Mouse (Mus musculus): Measurements from ENCODE around the gene Slc6a8. TPM values are rescaled to one million over a fixed set of nuclear protein-coding genes. Genes with fewer than 3 reads are reported as not detected.
A peak's percentile ranks its signal among the peaks of the same experiment; 100 is the strongest.

Gene Slc6a8
- polyA plus RNA-seq, 1 experiment from 2014 or later, result 6.9 TPM

GRCm38 (mm10) chrX:73653392-73653791, 19.6 kb upstream of the Slc6a8 start:
- 81% methylated on average over 6 of the region's 6 CpGs for WGBS
- DNase-seq (ENCODE audit: low spot score) (no peak), ATAC-seq (ENCODE audit: insufficient read depth, low FRiP score, low TSS enrichment) (no peak)
- H3K27me3 ChIP-seq (ENCODE audit: control insufficient read depth, insufficient read depth, low read length), result no peaks in the 10 kb centered on the region
- H3K36me3 ChIP-seq (ENCODE audit: control insufficient read depth, insufficient read depth, low read length), result no peaks in the 10 kb centered on the region
- no peak overlapping the region for H3K27ac ChIP-seq (ENCODE audit: low read depth, low read length)
- no peaks in the 10 kb centered on the region for H3K4me1 ChIP-seq (ENCODE audit: control insufficient read depth, insufficient read depth, low read length)
- H3K9me3 ChIP-seq (ENCODE audit: control insufficient read depth, low read length), result no peaks in the 10 kb centered on the region
- H3K4me2 ChIP-seq (ENCODE audit: low read depth), result no peak overlapping the region
- no peak overlapping the region for H3K9ac ChIP-seq (ENCODE audit: low read length)
- H3K4me3 ChIP-seq (ENCODE audit: low read depth, low read length), result no peak overlapping the region

GRCm38 (mm10) chrX:73654177-73654576, 18.8 kb upstream of the Slc6a8 start:
- H3K9me3 ChIP-seq (ENCODE audit: control insufficient read depth, low read length), result no peaks in the 10 kb centered on the region
- no peak overlapping the region for H3K9ac ChIP-seq (ENCODE audit: low read length)
- WGBS, result 15% methylated on average over 6 of the region's 6 CpGs
- no peaks in the 10 kb centered on the region for H3K36me3 ChIP-seq (ENCODE audit: control insufficient read depth, insufficient read depth, low read length)
- no peaks in the 10 kb centered on the region for H3K4me1 ChIP-seq (ENCODE audit: control insufficient read depth, insufficient read depth, low read length)
- DNase-seq (ENCODE audit: low spot score), result peak; percentile 74
- H3K4me2 ChIP-seq (ENCODE audit: low read depth), result no peak overlapping the region
- no peaks in the 10 kb centered on the region for H3K27me3 ChIP-seq (ENCODE audit: control insufficient read depth, insufficient read depth, low read length)
- H3K27ac ChIP-seq (ENCODE audit: low read depth, low read length), result no peak overlapping the region
- ATAC-seq (ENCODE audit: insufficient read depth, low FRiP score, low TSS enrichment), result no peak
- no peak overlapping the region for H3K4me3 ChIP-seq (ENCODE audit: low read depth, low read length)

- Histone ChIP-seq H3K4me1 (ENCODE audit: control insufficient read depth, insufficient read depth, low read length) (no peaks in the 10 kb centered on the region), H3K27me3 (ENCODE audit: control insufficient read depth, insufficient read depth, low read length) (no peaks in the 10 kb centered on the region), H3K4me2 (ENCODE audit: low read depth) (no peak overlapping the region), H3K9me3 (ENCODE audit: control insufficient read depth, low read length) (no peaks in the 10 kb centered on the region), H3K27ac (ENCODE audit: low read depth, low read length) (no peak overlapping the region), H3K36me3 (ENCODE audit: control insufficient read depth, insufficient read depth, low read length) (no peaks in the 10 kb centered on the region), H3K4me3 (ENCODE audit: low read depth, low read length) (no peak overlapping the region), H3K9ac (ENCODE audit: low read length) (no peak overlapping the region)
- 80% methylated on average over 3 of the region's 3 CpGs for WGBS
- ATAC-seq (ENCODE audit: insufficient read depth, low FRiP score, low TSS enrichment), result no peak
- no peak for DNase-seq (ENCODE audit: low spot score)
Observed at GRCm38 (mm10) chrX:73655529-73655928, 17.4 kb upstream of the Slc6a8 start.

- 49% methylated on average over 7 of the region's 7 CpGs for WGBS
- DNase-seq (ENCODE audit: low spot score) (no peak), ATAC-seq (ENCODE audit: insufficient read depth, low FRiP score, low TSS enrichment) (no peak)
- H3K4me3 ChIP-seq (ENCODE audit: low read depth, low read length), result no peak overlapping the region
- H3K4me2 ChIP-seq (ENCODE audit: low read depth), result no peak overlapping the region
- no peaks in the 10 kb centered on the region for H3K9me3 ChIP-seq (ENCODE audit: control insufficient read depth, low read length)
- no peaks in the 10 kb centered on the region for H3K36me3 ChIP-seq (ENCODE audit: control insufficient read depth, insufficient read depth, low read length)
- no peak overlapping the region for H3K27ac ChIP-seq (ENCODE audit: low read depth, low read length)
- no peaks in the 10 kb centered on the region for H3K4me1 ChIP-seq (ENCODE audit: control insufficient read depth, insufficient read depth, low read length)
- H3K9ac ChIP-seq (ENCODE audit: low read length), result no peak overlapping the region
- no peaks in the 10 kb centered on the region for H3K27me3 ChIP-seq (ENCODE audit: control insufficient read depth, insufficient read depth, low read length)
Observed at GRCm38 (mm10) chrX:73658391-73658790, 14.6 kb upstream of the Slc6a8 start.

DNA sequence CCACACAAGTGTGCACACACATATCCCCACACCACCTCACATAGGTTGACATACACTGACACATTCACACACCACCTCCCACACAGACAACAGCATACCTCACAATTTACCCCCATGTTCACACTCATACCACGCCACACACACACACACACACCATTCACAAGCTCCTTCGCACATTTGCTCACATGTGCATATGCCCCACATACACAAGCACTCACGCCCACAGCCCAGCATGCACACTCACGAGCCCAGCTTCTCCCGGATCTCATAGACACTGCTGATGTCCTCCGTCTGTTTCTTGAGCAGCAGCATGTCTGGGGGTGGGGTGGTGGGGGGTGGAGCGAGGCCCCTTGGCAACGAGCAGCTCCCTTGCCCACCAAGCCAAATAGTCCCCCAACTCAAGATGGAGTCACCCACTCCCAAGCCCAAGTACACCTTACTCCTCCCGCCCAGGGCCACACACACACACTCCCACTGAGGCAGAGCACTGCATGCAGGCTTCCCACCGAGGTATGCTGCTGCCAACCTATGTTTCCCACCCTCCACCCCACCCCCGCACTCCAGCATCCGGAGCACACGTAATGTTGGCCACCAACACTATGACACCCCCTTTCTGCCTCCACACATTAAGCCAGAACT, 13.9 kb upstream of the Slc6a8 start:
- ATAC-seq (ENCODE audit: insufficient read depth, low FRiP score, low TSS enrichment) (no peak), DNase-seq (ENCODE audit: low spot score) (no peak)
- no peak overlapping the region; the same call in 1 of the 2 replicates for H3K4me3 ChIP-seq (ENCODE audit: low read depth, low read length)
- no peaks in the 10 kb centered on the region for H3K36me3 ChIP-seq (ENCODE audit: control insufficient read depth, insufficient read depth, low read length)
- H3K4me2 ChIP-seq (ENCODE audit: low read depth), result peak overlapping the region; percentile 68
- WGBS, result 63% methylated on average over 12 of the region's 13 CpGs
- H3K9ac ChIP-seq (ENCODE audit: low read length), result no peak overlapping the region
- no peaks in the 10 kb centered on the region for H3K9me3 ChIP-seq (ENCODE audit: control insufficient read depth, low read length)
- no peaks in the 10 kb centered on the region for H3K27me3 ChIP-seq (ENCODE audit: control insufficient read depth, insufficient read depth, low read length)
- H3K4me1 ChIP-seq (ENCODE audit: control insufficient read depth, insufficient read depth, low read length), result no peaks in the 10 kb centered on the region
- H3K27ac ChIP-seq (ENCODE audit: low read depth, low read length), result no peak overlapping the region

DNA sequence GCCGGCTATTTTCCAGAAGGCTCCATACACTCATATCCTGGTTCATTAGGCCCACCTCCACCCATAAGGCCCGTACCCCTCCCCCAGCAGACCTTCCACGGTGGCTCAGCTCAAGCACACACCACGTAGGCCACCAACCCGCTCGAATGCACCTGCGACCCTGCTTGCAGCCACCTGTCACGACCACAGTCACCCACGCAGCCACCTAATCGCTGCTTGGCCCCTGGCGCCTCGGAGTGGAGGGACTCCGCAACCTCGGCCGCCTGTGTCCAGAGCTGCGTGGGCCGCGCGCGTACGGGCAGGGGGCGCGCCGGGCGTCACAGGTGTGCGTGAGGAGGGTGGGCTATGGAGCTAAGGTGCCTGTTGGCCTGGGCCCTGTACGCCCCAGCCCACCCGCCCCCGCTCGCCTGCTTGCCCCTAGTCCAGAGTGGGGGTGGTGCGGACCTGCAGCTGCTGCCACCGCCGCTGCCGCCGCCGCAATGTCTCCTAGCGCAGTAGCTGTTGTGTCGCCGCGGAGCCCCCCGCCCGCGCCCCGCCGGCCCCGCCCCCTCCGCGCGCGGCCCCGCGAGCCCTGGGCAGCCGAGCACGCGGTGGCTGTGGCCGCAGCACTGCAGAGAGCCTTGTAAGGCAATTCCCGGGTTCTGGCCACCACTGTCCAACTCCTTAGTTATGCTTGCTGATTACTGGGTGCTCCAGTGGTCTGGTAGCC, 13.2 kb upstream of the Slc6a8 start, which contains the start of gene Pnck:
Gene Pnck, minus strand, starts transcription at position 543 of the 709 bp plus-strand sequence.
- 25% methylated on average over 38 of the region's 57 CpGs for WGBS
- H3K27ac ChIP-seq (ENCODE audit: low read depth, low read length), result no peak within 1 kb of the TSS
- H3K4me1 ChIP-seq (ENCODE audit: control insufficient read depth, insufficient read depth, low read length), result no peaks in the 10 kb centered on the region
- peak; percentile 58; the same call in 1 of the 2 replicates for ATAC-seq (ENCODE audit: insufficient read depth, low FRiP score, low TSS enrichment)
- H3K4me3 ChIP-seq (ENCODE audit: low read depth, low read length), result peak within 1 kb of the TSS; percentile 36
- peak; percentile 54 for DNase-seq (ENCODE audit: low spot score)
- H3K27me3 ChIP-seq (ENCODE audit: control insufficient read depth, insufficient read depth, low read length), result no peaks in the 10 kb centered on the region
- H3K9ac ChIP-seq (ENCODE audit: low read length), result peak within 1 kb of the TSS; percentile 52
- peak within 1 kb of the TSS; percentile 68 for H3K4me2 ChIP-seq (ENCODE audit: low read depth)
- no peaks in the 10 kb centered on the region for H3K9me3 ChIP-seq (ENCODE audit: control insufficient read depth, low read length)
- no peaks in the 10 kb centered on the region for H3K36me3 ChIP-seq (ENCODE audit: control insufficient read depth, insufficient read depth, low read length)

GRCm38 (mm10) chrX:73660284-73660665, 12.7 kb upstream of the Slc6a8 start:
- no peak for DNase-seq (ENCODE audit: low spot score)
- WGBS, result 82% methylated on average over 3 of the region's 3 CpGs
- peak overlapping the region; percentile 36 for H3K4me3 ChIP-seq (ENCODE audit: low read depth, low read length)
- no peaks in the 10 kb centered on the region for H3K36me3 ChIP-seq (ENCODE audit: control insufficient read depth, insufficient read depth, low read length)
- H3K27ac ChIP-seq (ENCODE audit: low read depth, low read length), result no peak overlapping the region
- no peaks in the 10 kb centered on the region for H3K27me3 ChIP-seq (ENCODE audit: control insufficient read depth, insufficient read depth, low read length)
- peak overlapping the region; percentile 52 for H3K9ac ChIP-seq (ENCODE audit: low read length)
- H3K4me1 ChIP-seq (ENCODE audit: control insufficient read depth, insufficient read depth, low read length), result no peaks in the 10 kb centered on the region
- no peaks in the 10 kb centered on the region for H3K9me3 ChIP-seq (ENCODE audit: control insufficient read depth, low read length)
- peak overlapping the region; percentile 68 for H3K4me2 ChIP-seq (ENCODE audit: low read depth)
- no peak for ATAC-seq (ENCODE audit: insufficient read depth, low FRiP score, low TSS enrichment)

DNA sequence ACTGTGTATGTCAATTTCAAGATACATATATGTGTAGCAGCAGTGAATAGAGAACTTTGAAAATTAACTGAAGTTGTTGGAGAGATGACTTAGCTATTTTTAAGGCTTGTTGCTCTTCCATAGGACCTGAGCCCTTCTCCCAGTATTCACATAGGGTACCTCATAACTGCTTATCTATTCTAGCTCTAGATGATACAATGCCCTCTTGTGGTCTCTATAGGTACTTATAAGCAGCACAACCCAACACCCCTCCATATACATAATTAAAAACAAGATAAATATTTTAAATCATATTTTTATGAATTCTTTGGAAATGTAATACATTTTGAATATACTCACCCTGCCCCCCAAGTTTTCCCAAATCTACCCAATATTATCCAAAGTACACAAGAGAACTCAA, 9.8 kb upstream of the Slc6a8 start:
- no peak overlapping the region for H3K4me3 ChIP-seq (ENCODE audit: low read depth, low read length)
- no peak overlapping the region for H3K9ac ChIP-seq (ENCODE audit: low read length)
- no peak overlapping the region for H3K4me2 ChIP-seq (ENCODE audit: low read depth)
- no peaks in the 10 kb centered on the region for H3K4me1 ChIP-seq (ENCODE audit: control insufficient read depth, insufficient read depth, low read length)
- no peaks in the 10 kb centered on the region for H3K27me3 ChIP-seq (ENCODE audit: control insufficient read depth, insufficient read depth, low read length)
- no peak for ATAC-seq (ENCODE audit: insufficient read depth, low FRiP score, low TSS enrichment)
- H3K9me3 ChIP-seq (ENCODE audit: control insufficient read depth, low read length), result no peaks in the 10 kb centered on the region
- no peaks in the 10 kb centered on the region for H3K36me3 ChIP-seq (ENCODE audit: control insufficient read depth, insufficient read depth, low read length)
- no peak for DNase-seq (ENCODE audit: low spot score)
- no peak overlapping the region for H3K27ac ChIP-seq (ENCODE audit: low read depth, low read length)

DNA sequence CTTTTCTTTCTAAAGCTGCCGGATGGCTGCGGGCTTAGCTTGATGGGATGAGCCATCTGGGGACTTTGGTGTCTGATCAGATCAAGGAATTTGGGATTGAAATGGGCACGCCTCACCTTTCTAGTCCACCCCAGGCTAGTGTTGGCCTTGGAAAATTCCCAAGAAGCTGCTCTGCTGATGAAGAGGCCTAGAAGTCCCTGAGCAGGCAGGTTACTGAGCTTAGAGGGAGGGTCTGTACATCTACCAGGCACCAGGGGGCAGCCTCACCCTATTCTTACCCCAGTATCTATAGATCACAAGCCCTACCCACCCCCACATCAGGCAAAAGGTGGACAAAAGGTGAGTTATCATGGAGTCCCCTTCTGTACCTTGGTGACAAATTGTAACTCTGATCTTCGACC, 919 bp upstream of the Slc6a8 start:
- H3K27me3 ChIP-seq (ENCODE audit: control insufficient read depth, insufficient read depth, low read length), result no peaks in the 10 kb centered on the region
- no peaks in the 10 kb centered on the region; the same call in 1 of the 2 replicates for H3K36me3 ChIP-seq (ENCODE audit: control insufficient read depth, insufficient read depth, low read length)
- whole genome bisulfite sequencing, result 64% methylated on average over 4 of the region's 4 CpGs
- H3K4me1 ChIP-seq (ENCODE audit: control insufficient read depth, insufficient read depth, low read length), result no peaks in the 10 kb centered on the region
- peak; percentile 39; the same call in 1 of the 2 replicates for ATAC-seq (ENCODE audit: insufficient read depth, low FRiP score, low TSS enrichment)
- H3K4me3 ChIP-seq (ENCODE audit: low read depth, low read length), result no peak overlapping the region
- no peak overlapping the region for H3K4me2 ChIP-seq (ENCODE audit: low read depth)
- H3K9me3 ChIP-seq (ENCODE audit: control insufficient read depth, low read length), result no peaks in the 10 kb centered on the region
- DNase-seq (ENCODE audit: low spot score), result peak; percentile 64
- no peak overlapping the region for H3K9ac ChIP-seq (ENCODE audit: low read length)
- H3K27ac ChIP-seq (ENCODE audit: low read depth, low read length), result no peak overlapping the region
